Mouse (Mus musculus) G1E-ER4 (cell line): Measurements from ENCODE around the gene Krtcap3. TPM values are rescaled to one million over a fixed set of nuclear protein-coding genes. Genes with fewer than 3 reads are reported as not detected.

Experiments used
- GATA1 ChIP-seq: IDR thresholded peaks from one replicate; pipeline ENCODE4 v1.8.0; 2012; ENCODE audit warnings: low read length, inconsistent platforms
- polyA plus RNA-seq: library from polyadenylated mRNA; stranded (reverse); fragments of >175 nt; gene quantifications from 2 replicates; pipeline ENCODE4 v1.2.3, GENCODE M21; 2012

Gene Krtcap3
- polyA plus RNA-seq, 1 experiment = 12.1 TPM

- no peak for TF ChIP-seq GATA1
Measured at GRCm38 (mm10) chr5:31242191-31242590, 9.3 kb upstream of the Krtcap3 start.

DNA sequence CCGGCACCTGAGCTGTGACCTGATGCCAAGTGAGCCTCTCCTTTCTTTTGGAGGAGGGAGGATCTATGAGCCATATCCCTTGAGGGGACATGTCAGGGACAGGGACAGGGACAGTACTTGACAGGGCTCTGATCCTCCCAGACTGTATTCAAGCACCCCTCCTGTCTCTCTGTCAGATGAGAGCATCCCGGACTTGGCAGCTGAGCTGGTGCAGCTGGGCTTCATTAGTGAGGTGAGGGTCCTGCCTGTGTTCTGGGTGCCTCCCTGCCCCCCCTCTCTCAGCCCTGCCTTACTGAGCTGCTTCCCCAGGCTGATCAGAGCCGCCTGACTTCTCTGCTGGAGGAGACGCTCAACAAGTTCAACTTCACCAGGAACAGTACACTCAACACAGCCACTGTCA is 775 bp upstream of the Krtcap3 start:
- no peak for TF ChIP-seq GATA1

DNA sequence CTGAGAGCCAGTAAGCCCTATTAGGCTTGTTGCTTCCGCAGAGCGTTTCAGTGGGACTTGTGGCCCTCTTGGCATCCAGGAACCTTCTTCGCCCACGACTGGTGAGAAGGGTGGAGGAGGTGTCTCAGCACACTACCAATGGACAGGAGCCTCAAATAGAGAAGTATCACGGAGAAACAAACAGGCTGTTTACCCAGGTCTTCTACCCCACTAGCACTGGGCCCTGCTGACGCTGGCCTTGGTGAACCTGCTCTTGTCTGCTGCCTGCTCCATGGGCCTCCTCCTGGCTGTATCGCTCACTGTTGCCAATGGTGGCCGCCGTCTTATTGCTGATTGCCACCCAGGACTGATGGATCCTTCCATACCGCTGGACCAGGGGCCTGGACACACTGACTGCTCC is 660 bp downstream of the Krtcap3 start:
- TF ChIP-seq GATA1 = no peak

DNA sequence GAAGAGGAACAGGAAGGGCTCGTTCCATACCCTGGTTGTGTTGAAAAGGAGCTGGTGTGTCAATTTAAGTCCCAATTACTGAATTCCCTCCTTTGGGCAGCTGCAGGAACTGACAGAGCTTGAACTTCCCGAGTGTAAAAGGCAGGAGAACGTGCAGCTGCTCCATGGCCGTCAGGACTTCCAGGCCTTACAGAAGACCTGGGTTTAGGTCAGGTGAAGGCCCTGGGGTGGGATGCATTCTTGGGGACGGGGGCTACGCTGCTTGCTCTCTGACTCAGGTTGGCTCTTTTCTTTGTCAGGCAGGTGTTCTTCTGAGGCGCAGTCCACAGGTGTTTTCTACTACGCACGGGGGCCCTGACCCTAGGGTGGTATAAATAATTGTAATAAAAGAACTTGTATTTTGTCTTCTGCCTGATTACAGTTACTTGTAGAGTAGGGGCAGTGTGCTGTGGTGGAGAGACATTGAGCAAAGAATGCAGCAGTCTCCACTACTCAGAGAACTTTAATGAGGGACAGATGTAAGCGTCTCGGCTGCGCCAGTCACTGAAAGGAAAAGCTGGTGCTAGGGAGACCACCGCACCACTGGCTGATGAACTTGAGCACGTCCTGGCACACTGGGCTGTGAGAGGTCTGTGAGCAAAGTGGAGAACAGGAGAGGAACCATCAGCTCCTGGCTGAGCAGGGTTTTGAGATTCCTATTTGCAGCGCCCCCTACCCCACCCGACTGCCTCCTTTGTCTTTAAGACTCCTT is 1.5 kb downstream of the Krtcap3 start:
- TF ChIP-seq GATA1 = no peak

- no peak for TF ChIP-seq GATA1
Measured at GRCm38 (mm10) chr5:31253806-31254205, 2.3 kb downstream of the Krtcap3 start.

GRCm38 (mm10) chr5:31254452-31254851 is 3.0 kb downstream of the Krtcap3 start:
- no peak for TF ChIP-seq GATA1

GRCm38 (mm10) chr5:31254901-31255300 is 3.4 kb downstream of the Krtcap3 start:
- no peak for TF ChIP-seq GATA1

GRCm38 (mm10) chr5:31255381-31255780 is 3.9 kb downstream of the Krtcap3 start:
- no peak for TF ChIP-seq GATA1

GRCm38 (mm10) chr5:31255971-31256370 is 4.5 kb downstream of the Krtcap3 start:
- no peak for TF ChIP-seq GATA1

DNA sequence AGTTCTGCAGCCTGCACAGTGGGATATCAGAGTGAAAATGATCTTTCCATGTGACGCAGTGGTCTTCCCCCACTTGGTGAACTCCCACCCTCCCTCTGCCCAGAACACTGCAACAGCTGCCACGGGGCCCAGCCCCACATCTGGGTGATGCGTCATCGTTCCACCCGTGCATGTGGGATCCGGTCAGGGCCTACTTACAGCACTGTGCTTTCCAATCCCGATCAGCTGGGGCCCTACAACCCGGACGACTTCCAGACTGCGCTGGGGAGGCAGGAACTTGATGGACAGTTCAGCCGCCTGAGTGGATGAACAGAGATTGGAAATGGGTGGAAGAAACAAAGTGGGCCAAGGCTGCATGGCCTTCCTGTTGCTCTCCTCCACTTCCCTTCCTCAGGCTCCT is 6.1 kb downstream of the Krtcap3 start:
- TF ChIP-seq GATA1 = no peak

DNA sequence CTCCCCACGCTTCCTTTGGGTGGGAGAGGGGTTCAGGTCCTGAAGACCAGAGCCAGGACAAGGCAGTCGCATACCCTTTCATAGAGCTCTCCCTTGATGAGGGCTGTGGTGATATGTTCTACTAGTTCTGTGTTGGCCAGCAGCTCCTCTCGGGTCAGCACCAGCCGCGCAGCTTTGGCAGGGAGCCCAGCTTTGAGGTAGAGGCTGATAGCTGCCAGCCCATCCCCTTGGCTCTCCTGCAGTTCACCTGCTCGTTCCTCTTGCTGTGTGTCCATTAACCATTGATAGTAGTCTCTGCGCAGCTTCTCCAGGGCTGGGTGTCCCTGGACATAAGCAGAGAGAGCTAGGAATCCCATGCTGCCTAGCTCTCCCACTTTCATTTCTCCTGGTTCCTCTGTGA is 14.6 kb downstream of the Krtcap3 start:
- TF ChIP-seq GATA1 = no peak

GRCm38 (mm10) chr5:31267686-31268085 is 16.2 kb downstream of the Krtcap3 start:
- no peak for TF ChIP-seq GATA1

DNA sequence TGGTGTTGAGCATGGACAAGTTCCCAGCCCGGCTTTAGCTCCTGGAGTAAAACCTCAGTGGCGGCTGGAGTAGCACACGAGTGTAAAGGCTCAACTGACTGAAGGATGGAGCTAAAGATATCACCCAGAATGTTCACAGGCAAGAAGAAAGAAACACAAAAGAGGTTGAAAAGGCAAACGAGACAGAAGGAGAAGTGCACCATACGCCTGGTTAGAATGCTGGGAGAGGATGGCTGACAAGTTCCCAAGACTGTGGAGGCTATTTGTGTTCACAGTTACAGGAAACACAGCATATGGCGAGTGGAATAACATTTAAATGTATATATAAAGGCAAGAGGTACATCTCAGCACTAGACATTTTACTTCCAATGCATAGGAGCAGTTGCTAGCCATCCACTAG is 21.5 kb downstream of the Krtcap3 start:
- TF ChIP-seq GATA1 = no peak

- no peak for TF ChIP-seq GATA1
Measured at GRCm38 (mm10) chr5:31279245-31279988, 27.9 kb downstream of the Krtcap3 start.

DNA sequence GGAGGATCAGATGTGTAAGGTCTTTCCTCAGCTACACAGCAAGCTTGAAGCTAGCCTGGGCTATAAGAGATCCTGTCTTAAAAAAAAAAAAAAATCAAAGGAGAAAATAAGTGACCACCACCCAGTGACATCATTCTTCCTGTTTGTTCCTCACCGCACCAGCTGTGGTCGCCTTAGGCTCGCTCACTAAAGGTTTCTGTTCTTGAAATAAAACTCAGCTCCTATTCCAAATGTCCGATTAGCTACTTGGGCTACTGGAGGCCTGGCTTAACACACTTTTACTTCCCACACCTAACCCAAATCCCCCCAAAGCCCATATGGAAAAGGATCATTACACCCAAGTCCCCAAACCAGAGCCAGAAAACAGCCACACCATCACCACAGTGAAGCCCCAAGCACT is 36.7 kb downstream of the Krtcap3 start:
- no peak for TF ChIP-seq GATA1

GRCm38 (mm10) chr5:31288655-31289054 is 37.2 kb downstream of the Krtcap3 start:
- TF ChIP-seq GATA1 = no peak

GRCm38 (mm10) chr5:31289626-31290230 is 38.2 kb downstream of the Krtcap3 start:
- TF ChIP-seq GATA1 = no peak
